Mouse (Mus musculus) thymus, adult 2 months (tissue): ENCODE measurements around the gene Mars2. TPM values are rescaled to one million over a fixed set of nuclear protein-coding genes. Genes with fewer than 3 reads are reported as not detected.

Experiments
- DNase-seq: peaks from one replicate; pipeline ENCODE4 v3.0.0; 2021
- H3K27ac ChIP-seq: fragments of 200-500 bp; 2 replicates; pipeline ENCODE4 v1.5.1; 2012; ENCODE audit warnings: low read length, control low read depth; ENCODE audit not compliant: control insufficient read depth, insufficient read depth
- H3K27me3 ChIP-seq: fragments of 200-500 bp; 2 replicates; pipeline ENCODE4 v1.6.1; 2012; ENCODE audit warnings: mild to moderate bottlenecking, low read length, moderate library complexity, mixed read lengths; ENCODE audit not compliant: control insufficient read depth, insufficient read depth
- H3K36me3 ChIP-seq: fragments of 200-500 bp; 2 replicates; pipeline ENCODE4 v1.6.1; 2012; ENCODE audit warnings: mild to moderate bottlenecking, low read length, moderate library complexity; ENCODE audit not compliant: control insufficient read depth, insufficient read depth
- H3K4me1 ChIP-seq: fragments of 200-500 bp; replicated peaks from 2 replicates; pipeline ENCODE4 v1.6.1; 2012; ENCODE audit warnings: low read length; ENCODE audit not compliant: control insufficient read depth, insufficient read depth
- H3K4me3 ChIP-seq: fragments of 200-500 bp; 2 replicates; pipeline ENCODE4 v1.5.1; 2012; ENCODE audit warnings: mild to moderate bottlenecking, low read length, control low read depth, moderate library complexity; ENCODE audit not compliant: control insufficient read depth, insufficient read depth
- CTCF ChIP-seq: fragments of 200-500 bp; IDR thresholded peaks from 2 replicates; pipeline ENCODE4 v1.5.1; 2012; ENCODE audit warnings: mild to moderate bottlenecking, control low read depth, low read length, moderate library complexity, borderline replicate concordance; ENCODE audit not compliant: control insufficient read depth, poor library complexity, insufficient read depth; ENCODE audit errors: extremely low read depth
- POLR2A ChIP-seq: fragments of 200-500 bp; IDR thresholded peaks from 2 replicates; pipeline ENCODE4 v1.6.1; 2012; ENCODE audit warnings: mild to moderate bottlenecking, low read length, control low read depth, moderate library complexity; ENCODE audit not compliant: control insufficient read depth, poor library complexity, insufficient read depth; ENCODE audit errors: extremely low read depth
- WGBS: fragments of 180-500 bp; shearing (Covaris S2); methylation state at CpG from one replicate; pipeline ENCODE4 v1.1.7; 2018; 5-methylcytosine and 5-hydroxymethylcytosine counted together
- polyA plus RNA-seq: library from polyadenylated mRNA; depleted of rRNA; stranded (reverse); fragments of >200 nt; gene quantifications from 2 replicates; pipeline ENCODE4 v1.2.3, GENCODE M21; 2012

Mars2 gene
- polyA plus RNA-seq, 1 experiment = 4.9 TPM

- no peaks in the 10 kb centered on the region for H3K36me3 ChIP-seq
- H3K4me1 ChIP-seq = peaks cover 6% of the 10 kb centered on the region
- DNase-seq = no peak
- no peaks in the 10 kb centered on the region for H3K27me3 ChIP-seq
- 55% methylated on average over 2 of the region's 2 CpGs for WGBS
- TF ChIP-seq POLR2A = no peak
- TF ChIP-seq CTCF = no peak
- H3K4me3 ChIP-seq = no peak overlapping the region
- no peak overlapping the region for H3K27ac ChIP-seq
Measured at GRCm38 (mm10) chr1:55217191-55217590, 19.8 kb upstream of the Mars2 start.

GRCm38 (mm10) chr1:55221352-55221751 is 15.6 kb upstream of the Mars2 start:
- Histone ChIP-seq H3K4me1 (no peaks in the 10 kb centered on the region), H3K27me3 (peaks cover 6% of the 10 kb centered on the region; the same call in 1 of the 2 replicates), H3K27ac (no peak overlapping the region), H3K36me3 (no peaks in the 10 kb centered on the region), H3K4me3 (no peak overlapping the region)
- DNase-seq = no peak
- WGBS = 78% methylated on average over 4 of the region's 4 CpGs
- no peak for TF ChIP-seq CTCF
- TF ChIP-seq POLR2A = no peak

GRCm38 (mm10) chr1:55223026-55223425 is 14.0 kb upstream of the Mars2 start:
- 0 out of 2 replicates have a peak, but pooled peaks cover 2% of the 10 kb centered on the region for H3K4me1 ChIP-seq
- 93% methylated on average over 7 of the region's 7 CpGs for WGBS
- H3K36me3 ChIP-seq = no peaks in the 10 kb centered on the region
- peaks cover 6% of the 10 kb centered on the region; the same call in 1 of the 2 replicates for H3K27me3 ChIP-seq
- TF ChIP-seq CTCF = no peak
- no peak for TF ChIP-seq POLR2A
- no peak for DNase-seq
- no peak overlapping the region for H3K4me3 ChIP-seq
- no peak overlapping the region for H3K27ac ChIP-seq

GRCm38 (mm10) chr1:55224111-55224510 is 12.9 kb upstream of the Mars2 start:
- 79% methylated on average over 11 of the region's 11 CpGs for WGBS

GRCm38 (mm10) chr1:55225398-55225797 is 11.6 kb upstream of the Mars2 start:
- Histone ChIP-seq H3K27me3 (peaks cover 6% of the 10 kb centered on the region; the same call in 1 of the 2 replicates), H3K4me3 (no peak overlapping the region), H3K36me3 (no peaks in the 10 kb centered on the region), H3K4me1 (0 out of 2 replicates have a peak, but pooled peaks cover 2% of the 10 kb centered on the region), H3K27ac (no peak overlapping the region)
- DNase-seq = no peak
- TF ChIP-seq POLR2A (no peak), CTCF (no peak)
- 85% methylated on average over 3 of the region's 3 CpGs for WGBS

More at GRCm38 (mm10) chr1:55224111-55224510, 12.9 kb upstream of the Mars2 start:
- Histone ChIP-seq H3K4me3 (no peak overlapping the region), H3K27me3 (peaks cover 6% of the 10 kb centered on the region; the same call in 1 of the 2 replicates), H3K36me3 (no peaks in the 10 kb centered on the region), H3K27ac (no peak overlapping the region), H3K4me1 (0 out of 2 replicates have a peak, but pooled peaks cover 2% of the 10 kb centered on the region)
- TF ChIP-seq CTCF (no peak), POLR2A (no peak)
- DNase-seq = no peak

GRCm38 (mm10) chr1:55226011-55226857 is 10.7 kb upstream of the Mars2 start, which contains the start of gene Rftn2:
Gene Rftn2 (minus strand): TSS chr1:55226782.
- H3K27ac ChIP-seq = no peak within 1 kb of the TSS
- DNase-seq = no peak

More at GRCm38 (mm10) chr1:55226011-55226857, 10.7 kb upstream of the Mars2 start, which contains the start of gene Rftn2:
- Histone ChIP-seq H3K27me3 (peaks cover 6% of the 10 kb centered on the region; the same call in 1 of the 2 replicates), H3K4me3 (no peak within 1 kb of the TSS), H3K36me3 (no peaks in the 10 kb centered on the region), H3K4me1 (0 out of 2 replicates have a peak, but pooled peaks cover 2% of the 10 kb centered on the region)
- TF ChIP-seq CTCF (no peak), POLR2A (no peak)
- 26% methylated on average over 26 of the region's 26 CpGs for WGBS
